Mouse (Mus musculus) kidney, postnatal 0 days (tissue): Measurements from ENCODE around the gene Pld6. TPM values are rescaled to one million over a fixed set of nuclear protein-coding genes. Genes with fewer than 3 reads are reported as not detected.

ENCODE experiments used
- ATAC-seq: fragments of 200-750 bp; cut with Nextera tagmentation; replicated peaks from 2 replicates; pipeline ENCODE4 v1.8.0; 2017; ENCODE audit warnings: low read depth, moderate number of reproducible peaks, moderate TSS enrichment, moderate library complexity; ENCODE audit not compliant: low FRiP score
- DNase-seq: peaks from one replicate; pipeline ENCODE4 v3.0.0-alpha.2; 2016; ENCODE audit warnings: low spot score
- H3K27ac ChIP-seq: fragments of 300-500 bp; sonication (generic); 2 replicates; pipeline ENCODE4 v1.5.1; 2014; ENCODE audit warnings: mild to moderate bottlenecking
- H3K27me3 ChIP-seq: fragments of 300-500 bp; sonication (generic); 2 replicates; pipeline ENCODE4 v1.6.1; 2014; ENCODE audit warnings: low read length, mixed read lengths; ENCODE audit not compliant: insufficient read depth
- H3K36me3 ChIP-seq: fragments of 300-500 bp; sonication (generic); 2 replicates; pipeline ENCODE4 v1.6.1; 2014; ENCODE audit warnings: low read length, mixed read lengths; ENCODE audit not compliant: insufficient read depth
- H3K4me1 ChIP-seq: fragments of 300-500 bp; sonication (generic); replicated peaks from 2 replicates; pipeline ENCODE4 v1.6.1; 2014; ENCODE audit warnings: antibody characterized with exemption, low read length, mixed read lengths; ENCODE audit not compliant: insufficient read depth
- H3K4me2 ChIP-seq: fragments of 300-500 bp; sonication (generic); 2 replicates; pipeline ENCODE4 v1.6.1; 2014; ENCODE audit warnings: mild to moderate bottlenecking, low read length, moderate library complexity, mixed read lengths
- H3K4me3 ChIP-seq: fragments of 300-500 bp; sonication (generic); replicated peaks from 2 replicates; pipeline ENCODE4 v1.5.1; 2014; ENCODE audit warnings: low read depth, low read length
- H3K9ac ChIP-seq: fragments of 300-500 bp; sonication (generic); 2 replicates; pipeline ENCODE4 v1.6.1; 2014; ENCODE audit warnings: low read depth, low read length
- H3K9me3 ChIP-seq: fragments of 300-500 bp; sonication (generic); replicated peaks from 2 replicates; pipeline ENCODE4 v1.6.1; 2016; ENCODE audit warnings: low read length, inconsistent platforms, mixed read lengths
- CTCF ChIP-seq: IDR thresholded peaks from 2 replicates; pipeline ENCODE4 v1.5.1; 2016; ENCODE audit warnings: antibody characterized with exemption, low read depth, mild to moderate bottlenecking, moderate library complexity
- WGBS: fragments of 180-500 bp; shearing (Covaris S2); extraction: QIAGEN DNeasy Blood & Tissue Kit; methylation state at CpG from one replicate; pipeline ENCODE4 v1.1.7; 2014; 5-methylcytosine and 5-hydroxymethylcytosine counted together
- polyA plus RNA-seq: library from polyadenylated mRNA; unstranded; fragments of >200 nt; fragmentation: Nextera tagmentation; extraction: Ambion mirVana; gene quantifications from 2 replicates; pipeline ENCODE4 v1.2.1, GENCODE M21; 2015

Gene Pld6
- polyA plus RNA-seq, 1 experiment from 2014 or later, result 2.9 TPM

DNA sequence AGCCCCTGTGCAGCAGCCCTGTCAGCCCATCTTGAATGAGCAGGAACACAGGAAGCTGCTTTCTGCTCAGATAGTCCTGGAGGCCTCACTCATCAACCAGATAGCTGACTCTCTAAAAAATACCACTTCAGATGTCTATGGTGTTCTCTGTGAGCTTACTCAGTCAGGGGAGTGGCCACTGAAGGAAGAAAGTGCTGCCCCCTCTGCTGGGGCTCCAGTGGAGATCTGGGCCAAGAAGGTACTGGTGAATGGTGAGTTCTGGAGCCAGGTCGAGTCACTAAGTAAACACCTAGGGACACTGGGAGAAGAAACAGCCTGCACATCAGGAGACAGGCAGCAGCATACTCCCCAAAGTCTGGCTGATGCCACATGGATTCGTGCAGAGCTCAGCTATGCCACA, 27.8 kb downstream of the Pld6 start:
- H3K9ac ChIP-seq, result no peak overlapping the region
- ATAC-seq, result no peak
- H3K36me3 ChIP-seq, result peaks cover 77% of the 10 kb centered on the region
- no peaks in the 10 kb centered on the region for H3K4me1 ChIP-seq
- H3K27me3 ChIP-seq, result no peaks in the 10 kb centered on the region
- DNase-seq, result no peak
- H3K4me3 ChIP-seq, result no peak overlapping the region
- no peaks in the 10 kb centered on the region for H3K9me3 ChIP-seq
- H3K4me2 ChIP-seq, result no peak overlapping the region
- WGBS, result 76% methylated on average over 2 of the region's 2 CpGs
- TF ChIP-seq CTCF, result no peak
- no peak overlapping the region for H3K27ac ChIP-seq

GRCm38 (mm10) chr11:59759178-59759577, 28.3 kb downstream of the Pld6 start:
- no peaks in the 10 kb centered on the region for H3K4me1 ChIP-seq
- H3K27me3 ChIP-seq, result no peaks in the 10 kb centered on the region
- no peak overlapping the region for H3K4me2 ChIP-seq
- no peak overlapping the region for H3K9ac ChIP-seq
- H3K36me3 ChIP-seq, result peaks cover 75% of the 10 kb centered on the region
- H3K4me3 ChIP-seq, result no peak overlapping the region
- H3K27ac ChIP-seq, result no peak overlapping the region
- no peak for ATAC-seq
- TF ChIP-seq CTCF, result no peak
- no peak for DNase-seq
- H3K9me3 ChIP-seq, result no peaks in the 10 kb centered on the region
- 72% methylated on average over 4 of the region's 4 CpGs for WGBS

DNA sequence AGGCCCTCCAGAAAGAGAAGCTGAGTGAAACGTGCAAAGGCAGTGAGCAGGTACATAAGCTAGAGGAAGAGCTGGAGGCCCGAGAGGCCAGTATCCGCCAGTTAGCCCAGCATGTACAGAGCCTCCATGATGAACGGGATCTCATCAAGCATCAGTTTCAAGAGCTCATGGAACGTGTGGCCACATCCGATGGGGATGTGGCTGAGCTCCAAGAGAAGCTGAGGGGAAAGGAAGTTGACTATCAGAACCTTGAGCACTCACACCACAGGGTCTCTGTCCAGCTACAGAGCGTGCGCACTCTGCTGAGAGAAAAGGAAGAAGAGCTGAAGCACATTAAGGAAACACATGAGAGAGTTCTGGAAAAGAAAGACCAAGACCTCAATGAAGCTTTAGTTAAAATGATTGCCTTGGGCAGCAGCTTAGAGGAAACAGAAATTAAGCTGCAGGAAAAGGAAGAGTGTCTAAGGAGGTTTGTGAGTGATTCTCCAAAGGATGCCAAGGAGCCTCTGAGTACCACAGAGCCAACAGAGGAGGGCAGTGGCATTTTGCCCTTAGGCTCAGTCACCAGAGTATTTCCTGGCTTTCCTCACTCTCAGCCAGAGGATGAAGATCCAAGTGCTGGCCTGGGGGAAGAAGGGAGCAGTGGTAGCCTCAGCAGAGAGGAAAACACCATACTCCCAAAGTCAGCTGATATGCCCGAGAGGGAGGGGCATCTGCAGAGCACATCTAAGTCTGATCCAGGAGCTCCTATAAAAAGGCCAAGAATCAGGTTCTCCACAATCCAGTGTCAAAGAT, 29.1 kb downstream of the Pld6 start:
- no peaks in the 10 kb centered on the region for H3K9me3 ChIP-seq
- no peaks in the 10 kb centered on the region for H3K4me1 ChIP-seq
- 84% methylated on average over 9 of the region's 9 CpGs for WGBS
- peaks cover 69% of the 10 kb centered on the region for H3K36me3 ChIP-seq
- DNase-seq (no peak), ATAC-seq (no peak)
- H3K4me3 ChIP-seq, result no peak overlapping the region
- TF ChIP-seq CTCF, result no peak
- H3K4me2 ChIP-seq, result no peak overlapping the region
- H3K9ac ChIP-seq, result no peak overlapping the region
- H3K27ac ChIP-seq, result no peak overlapping the region
- no peaks in the 10 kb centered on the region for H3K27me3 ChIP-seq

GRCm38 (mm10) chr11:59756351-59756750, 31.1 kb downstream of the Pld6 start:
- H3K4me3 ChIP-seq, result no peak overlapping the region
- no peak for TF ChIP-seq CTCF

GRCm38 (mm10) chr11:59754504-59754903, 32.9 kb downstream of the Pld6 start:
- Histone ChIP-seq H3K36me3 (peaks cover 66% of the 10 kb centered on the region), H3K4me3 (no peak overlapping the region), H3K27me3 (no peaks in the 10 kb centered on the region), H3K4me2 (no peak overlapping the region), H3K27ac (no peak overlapping the region), H3K9me3 (no peaks in the 10 kb centered on the region), H3K4me1 (no peaks in the 10 kb centered on the region), H3K9ac (no peak overlapping the region)
- 92% methylated on average over 6 of the region's 6 CpGs for WGBS
- ATAC-seq, result no peak
- no peak for DNase-seq
- no peak for TF ChIP-seq CTCF

More at GRCm38 (mm10) chr11:59756351-59756750, 31.1 kb downstream of the Pld6 start:
- Histone ChIP-seq H3K9ac (no peak overlapping the region), H3K4me2 (no peak overlapping the region), H3K4me1 (no peaks in the 10 kb centered on the region), H3K27me3 (no peaks in the 10 kb centered on the region), H3K36me3 (peaks cover 77% of the 10 kb centered on the region), H3K9me3 (no peaks in the 10 kb centered on the region), H3K27ac (no peak overlapping the region)
- WGBS, result 88% methylated on average over 4 of the region's 4 CpGs
- no peak for ATAC-seq
- no peak for DNase-seq

- DNase-seq, result no peak
- 93% methylated on average over 3 of the region's 3 CpGs for WGBS
Observed at GRCm38 (mm10) chr11:59749050-59749449, 38.4 kb downstream of the Pld6 start.

DNA sequence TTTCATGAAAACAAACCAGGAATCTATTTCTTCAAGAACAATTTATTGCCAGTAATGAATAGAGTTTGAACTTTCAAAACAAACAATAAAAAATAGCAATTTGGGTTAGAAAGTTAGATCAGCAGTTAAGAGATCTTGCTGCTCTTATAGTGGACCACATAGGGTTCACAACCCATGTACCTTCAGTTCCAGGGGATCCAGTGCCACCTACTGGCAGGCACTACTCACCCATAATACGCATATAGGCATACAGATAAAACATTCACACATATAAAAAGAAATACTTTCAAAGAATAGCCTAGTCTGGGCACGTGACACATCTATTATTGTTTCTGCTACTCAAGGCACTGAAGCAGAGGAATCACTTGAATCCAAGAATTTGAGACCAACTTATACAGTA, 40.8 kb downstream of the Pld6 start:
- Histone ChIP-seq H3K36me3 (peaks cover 42% of the 10 kb centered on the region), H3K27ac (no peak overlapping the region), H3K4me1 (no peaks in the 10 kb centered on the region), H3K27me3 (no peaks in the 10 kb centered on the region), H3K9ac (no peak overlapping the region), H3K4me2 (no peak overlapping the region), H3K9me3 (no peaks in the 10 kb centered on the region), H3K4me3 (no peak overlapping the region)
- peak; percentile 77 for TF ChIP-seq CTCF
- DNase-seq (peak; percentile 68), ATAC-seq (no peak)
- WGBS, result 82% methylated on average over 2 of the region's 2 CpGs

More at GRCm38 (mm10) chr11:59749050-59749449, 38.4 kb downstream of the Pld6 start:
- Histone ChIP-seq H3K4me2 (no peak overlapping the region), H3K9ac (no peak overlapping the region), H3K9me3 (no peaks in the 10 kb centered on the region), H3K27me3 (no peaks in the 10 kb centered on the region), H3K4me1 (no peaks in the 10 kb centered on the region), H3K36me3 (peaks cover 38% of the 10 kb centered on the region), H3K4me3 (no peak overlapping the region), H3K27ac (no peak overlapping the region)
- no peak for ATAC-seq
- TF ChIP-seq CTCF, result no peak
